Mouse (Mus musculus) layer of hippocampus, adult 11-12 months (tissue): ENCODE data around the gene Opn4.

ENCODE experiments used
- DNase-seq: peaks from one replicate; pipeline ENCODE4 v3.0.0; 2022; ENCODE audit warnings: low spot score

Opn4 gene

GRCm38 (mm10) chr14:34562393-34562792 is 37.5 kb downstream of the Opn4 start:
- no peak for DNase-seq

DNA sequence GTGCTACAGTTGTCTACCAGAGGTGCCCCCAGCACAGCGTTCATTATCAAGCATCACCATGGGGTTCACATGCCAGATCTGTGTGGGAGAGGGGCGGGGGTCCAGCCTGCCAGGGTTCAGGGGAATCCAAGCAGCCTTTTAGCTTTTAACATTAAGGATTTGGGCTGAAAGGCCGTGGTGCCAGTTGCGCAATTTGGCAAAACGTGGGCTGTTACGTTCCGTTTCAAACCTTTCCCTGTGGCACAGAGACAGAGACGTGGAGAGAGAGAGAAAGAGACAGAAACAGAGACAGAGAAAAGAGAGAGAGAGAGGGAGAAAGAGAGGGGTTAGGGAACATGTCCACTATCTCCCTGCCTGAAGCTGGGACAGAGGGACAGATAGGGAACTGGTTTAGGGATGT is 38.3 kb downstream of the Opn4 start:
- no peak for DNase-seq

GRCm38 (mm10) chr14:34558947-34559346 is 41.0 kb downstream of the Opn4 start:
- no peak for DNase-seq

- DNase-seq, result no peak
Observed at GRCm38 (mm10) chr14:34555211-34555610, 44.7 kb downstream of the Opn4 start.

- DNase-seq, result no peak
Observed at GRCm38 (mm10) chr14:34554047-34554446, 45.9 kb downstream of the Opn4 start.

- DNase-seq, result no peak
Observed at GRCm38 (mm10) chr14:34553470-34553869, 46.5 kb downstream of the Opn4 start.

DNA sequence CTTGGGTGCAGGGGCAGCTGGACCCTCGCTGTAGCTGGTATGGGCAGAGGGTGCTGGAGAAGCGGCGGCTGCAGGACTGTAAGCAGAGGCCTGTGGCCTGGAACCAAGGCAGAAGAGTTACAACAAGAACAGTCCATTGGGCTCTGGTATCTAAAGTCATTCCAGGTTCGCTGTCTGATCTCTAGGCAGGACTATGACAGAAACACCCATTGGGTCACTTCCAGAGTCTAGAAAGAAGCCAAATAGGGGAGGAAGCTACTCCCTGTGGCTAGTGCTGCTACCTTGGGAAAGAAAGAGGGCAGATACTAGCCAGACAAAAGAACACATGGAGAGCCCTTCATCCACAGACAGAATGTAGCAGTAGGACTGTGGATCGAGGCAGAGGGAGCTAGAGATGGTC is 47.7 kb downstream of the Opn4 start:
- DNase-seq, result no peak

DNA sequence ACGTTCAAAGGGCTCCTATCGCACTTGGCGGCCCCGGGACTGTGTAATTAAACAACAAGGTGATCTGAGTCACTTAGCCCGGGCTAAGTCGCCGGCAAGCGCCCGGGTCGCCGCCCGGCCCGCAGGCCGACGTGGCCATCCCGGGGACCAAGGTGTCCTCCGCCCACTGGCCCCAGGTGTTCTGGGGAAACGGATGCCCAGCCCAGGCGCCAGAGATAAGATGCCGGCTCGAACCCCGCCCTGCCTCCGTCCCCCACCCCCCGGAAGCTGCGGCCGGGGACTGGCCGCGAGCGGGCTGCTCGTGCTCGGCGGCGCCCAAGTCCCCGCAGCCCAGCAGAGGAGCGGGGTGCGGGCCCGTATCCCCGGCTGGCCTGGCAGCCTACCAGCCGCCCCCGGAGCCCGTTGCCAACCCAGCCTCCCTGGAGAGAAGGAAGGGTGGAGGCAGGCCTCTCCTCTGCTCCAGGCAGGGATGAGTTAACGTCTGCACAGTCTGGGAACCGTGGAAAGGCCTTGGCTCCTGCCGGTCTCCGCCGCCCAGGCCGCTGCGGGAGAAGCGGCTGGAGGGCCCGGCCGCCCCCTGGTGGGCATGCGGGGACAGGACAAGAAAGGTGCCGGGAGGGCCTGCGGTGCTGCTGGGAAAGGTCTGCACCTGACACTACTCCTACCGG is 50.8 kb downstream of the Opn4 start:
- DNase-seq, result peak; percentile 76

DNA sequence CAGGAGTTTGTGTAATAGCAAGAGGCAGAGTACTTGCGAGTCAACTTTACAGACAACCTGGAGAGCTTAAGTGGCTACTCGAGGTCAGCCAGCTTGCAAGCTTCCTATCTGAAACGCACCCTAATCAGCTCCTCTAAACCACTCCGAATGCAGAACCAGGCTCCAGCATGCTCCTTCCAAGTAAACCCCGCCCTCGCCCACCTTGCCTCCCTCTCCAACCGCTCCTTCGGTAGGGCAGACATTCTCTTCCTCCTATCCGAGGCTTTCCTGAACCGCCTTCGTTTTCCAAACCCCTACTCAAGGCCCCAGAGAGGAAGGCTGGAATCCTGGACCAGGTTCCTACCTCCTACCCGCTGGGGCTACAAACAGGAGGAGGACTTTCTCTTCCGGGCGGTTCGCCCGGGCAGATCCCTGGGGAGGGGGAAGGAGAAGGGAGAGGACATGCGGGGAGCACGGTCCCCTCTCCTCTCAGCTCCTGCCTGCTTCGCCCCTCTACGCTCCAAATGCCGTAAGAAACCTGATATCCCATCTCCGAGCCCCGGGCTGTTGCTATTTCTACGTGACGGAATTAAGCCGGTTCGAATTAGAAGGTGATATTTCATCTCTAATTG is 51.4 kb downstream of the Opn4 start:
- DNase-seq, result peak; percentile 37

DNA sequence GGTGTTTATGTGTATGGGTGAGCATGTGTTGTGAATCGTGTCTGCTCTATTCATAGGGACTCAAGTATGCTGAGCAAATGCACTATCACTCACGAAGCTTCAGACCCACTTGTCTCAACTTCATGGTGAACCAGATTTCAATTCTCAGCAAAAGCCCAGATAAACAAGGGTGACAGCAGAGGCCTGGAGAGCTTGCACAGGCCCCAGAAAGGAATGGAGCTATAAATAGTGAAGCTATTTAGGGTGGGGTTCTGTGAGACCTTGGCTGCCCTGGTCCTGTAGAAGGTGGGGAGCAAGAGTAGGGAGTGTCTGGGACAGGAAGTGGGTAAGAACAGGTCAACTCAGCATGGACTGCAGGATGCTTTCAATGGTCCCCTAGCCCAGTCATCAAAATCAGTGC is 55.4 kb downstream of the Opn4 start:
- DNase-seq, result no peak

DNA sequence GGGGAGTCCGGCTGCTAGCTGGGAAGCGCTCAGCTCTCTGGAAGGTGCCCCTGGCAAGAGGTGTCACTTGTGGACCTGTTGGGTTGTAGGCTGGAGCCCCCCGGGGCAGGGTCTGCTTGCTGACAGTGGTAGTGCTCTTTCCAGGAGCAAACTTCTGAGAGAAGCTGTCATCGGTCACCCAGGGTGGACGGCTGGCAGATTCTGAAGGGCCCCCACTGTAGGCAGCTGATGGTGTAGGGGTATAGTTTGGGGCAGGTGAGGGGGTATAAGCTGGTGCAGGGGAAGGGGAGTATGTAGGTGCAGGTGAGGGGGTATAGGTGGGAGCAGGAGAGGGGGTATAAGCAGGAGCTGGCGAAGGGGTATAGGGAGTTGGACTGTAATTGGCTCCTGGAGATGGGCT is 55.9 kb downstream of the Opn4 start:
- DNase-seq, result no peak

GRCm38 (mm10) chr14:34543596-34543995 is 56.3 kb downstream of the Opn4 start:
- DNase-seq, result no peak

- no peak for DNase-seq
Observed at GRCm38 (mm10) chr14:34541896-34542295, 58.0 kb downstream of the Opn4 start.

DNA sequence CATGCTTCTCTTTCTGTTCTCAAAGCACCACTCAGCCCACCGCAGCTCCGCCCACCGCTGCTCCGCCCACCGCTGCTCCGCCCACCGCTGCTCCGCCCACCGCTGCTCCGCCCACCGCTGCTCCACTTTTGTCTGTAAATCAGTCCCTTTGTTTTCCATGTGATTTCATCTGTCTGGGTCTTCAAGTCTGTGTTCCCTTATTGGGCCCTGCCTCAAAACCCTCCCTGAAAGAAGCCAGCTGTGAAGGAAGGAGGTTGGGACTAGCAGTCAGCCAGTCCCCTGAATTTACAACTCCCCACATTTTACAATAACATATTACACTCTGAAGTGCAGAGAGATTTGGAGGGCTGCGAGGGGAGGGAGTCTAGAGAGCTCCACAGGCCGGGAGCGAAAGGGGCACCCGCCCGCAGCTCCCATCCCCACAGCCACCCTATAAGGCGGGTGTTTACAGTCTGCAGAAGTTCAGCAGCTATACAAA is 59.2 kb downstream of the Opn4 start:
- DNase-seq, result no peak
